Mouse (Mus musculus): Measurements from ENCODE around the gene Myh14.

DNA sequence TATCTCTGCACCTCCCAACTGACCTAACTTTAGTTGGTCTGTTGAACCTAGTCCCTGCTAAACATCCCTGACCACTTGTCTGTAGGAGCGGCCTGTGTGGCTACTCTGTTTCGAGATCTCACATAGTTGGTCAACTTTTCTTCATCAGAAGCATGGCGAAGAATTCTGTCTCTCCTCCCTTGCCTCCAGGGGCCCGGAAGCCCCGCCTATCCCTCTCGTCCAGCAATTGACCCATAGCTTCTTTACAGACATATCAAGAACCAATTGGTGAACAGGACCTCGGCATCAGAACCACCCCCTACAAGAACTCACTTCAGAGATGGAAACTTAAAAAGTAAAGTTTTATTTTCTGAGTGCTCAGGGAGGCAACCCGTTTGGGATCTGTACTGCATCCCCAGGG is 32.3 kb upstream of the Myh14 start:
- TF ChIP-seq CTCF (conservative IDR thresholded peaks at IDR 0.05; ENCODE audit: low read length) (no peak), NANOG (IDR thresholded peaks at IDR 0.05; ENCODE audit: borderline replicate concordance, low read length) (no peak), POU5F1 (IDR thresholded peaks at IDR 0.05; ENCODE audit: borderline replicate concordance, low read length) (no peak)

Data from E14TG2a.4 (cell line).